Mouse (Mus musculus) small intestine, adult 2 months (tissue): ENCODE measurements around the gene Ptprd.

Experiments
- CTCF ChIP-seq: fragments of 200-500 bp; IDR thresholded peaks from 2 replicates; pipeline ENCODE4 v1.5.1; 2012; ENCODE audit warnings: low read depth, mild to moderate bottlenecking, control low read depth, inconsistent platforms, low read length, moderate library complexity, mixed read lengths; ENCODE audit not compliant: insufficient replicate concordance, insufficient read length; ENCODE audit errors: extremely low read depth
- POLR2A ChIP-seq: fragments of 200-500 bp; IDR thresholded peaks from 2 replicates; pipeline ENCODE4 v1.6.1; 2012; ENCODE audit warnings: low read depth, mild to moderate bottlenecking, control low read depth, inconsistent platforms, low read length, moderate library complexity

- TF ChIP-seq POLR2A = no peak
- no peak for TF ChIP-seq CTCF
These were observed 2218.7 kb downstream of the Ptprd start for GRCm38 (mm10) chr4:75993092-75993491.
